Mouse (Mus musculus) WW6 (cell line): ENCODE results near the gene Neurog3.

ENCODE experiments used
- DNase-seq: peaks from one replicate; pipeline ENCODE4 v3.0.0-alpha.2; 2013; ENCODE audit warnings: low read depth, low spot score

The Neurog3 gene

DNA sequence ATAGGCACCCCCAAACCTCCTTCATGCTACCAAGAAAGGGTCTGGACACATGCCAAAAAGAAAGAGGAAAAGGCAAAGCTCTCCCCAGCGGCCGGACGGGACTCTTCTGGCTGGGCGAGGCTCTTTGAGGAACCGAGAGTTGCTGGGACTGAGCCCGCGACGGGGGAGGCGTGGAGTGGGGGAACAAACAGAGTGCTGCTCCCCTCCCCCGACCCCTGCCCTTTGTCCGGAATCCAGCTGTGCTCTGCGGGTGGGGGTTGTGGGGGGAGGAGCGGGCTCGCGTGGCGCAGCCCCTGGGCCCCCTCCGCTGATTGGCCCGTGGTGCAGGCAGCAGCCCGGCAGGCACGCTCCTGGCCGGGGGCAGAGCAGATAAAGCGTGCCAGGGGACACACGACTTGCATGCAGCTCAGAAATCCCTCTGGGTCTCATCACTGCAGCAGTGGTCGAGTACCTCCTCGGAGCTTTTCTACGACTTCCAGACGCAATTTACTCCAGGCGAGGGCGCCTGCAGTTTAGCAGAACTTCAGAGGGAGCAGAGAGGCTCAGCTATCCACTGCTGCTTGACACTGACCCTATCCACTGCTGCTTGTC is at the start of gene Neurog3:
Neurog3 (plus strand) TSS at position 400 of the 591 bp plus-strand sequence.
- no peak for DNase-seq

DNA sequence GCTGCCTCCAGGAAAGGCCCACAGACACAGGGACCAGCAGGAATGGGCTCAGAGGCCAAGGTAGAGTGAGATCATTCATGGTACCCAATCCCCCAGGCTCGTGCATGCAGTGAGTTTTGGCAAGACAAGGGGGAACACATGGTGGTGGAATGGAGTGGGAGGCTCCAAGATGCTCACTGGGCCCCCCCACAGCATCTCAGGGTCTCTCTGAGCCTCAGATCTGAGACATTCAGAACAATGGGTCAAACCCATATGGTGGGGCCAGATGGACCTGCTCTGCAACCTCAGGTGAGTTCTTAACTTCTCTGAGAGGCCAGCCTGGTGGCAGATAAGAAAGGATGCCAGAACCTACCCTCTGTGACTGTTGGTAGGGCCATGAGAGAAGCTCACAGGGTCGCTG is 46.8 kb upstream of the Neurog3 start:
- DNase-seq: no peak

DNA sequence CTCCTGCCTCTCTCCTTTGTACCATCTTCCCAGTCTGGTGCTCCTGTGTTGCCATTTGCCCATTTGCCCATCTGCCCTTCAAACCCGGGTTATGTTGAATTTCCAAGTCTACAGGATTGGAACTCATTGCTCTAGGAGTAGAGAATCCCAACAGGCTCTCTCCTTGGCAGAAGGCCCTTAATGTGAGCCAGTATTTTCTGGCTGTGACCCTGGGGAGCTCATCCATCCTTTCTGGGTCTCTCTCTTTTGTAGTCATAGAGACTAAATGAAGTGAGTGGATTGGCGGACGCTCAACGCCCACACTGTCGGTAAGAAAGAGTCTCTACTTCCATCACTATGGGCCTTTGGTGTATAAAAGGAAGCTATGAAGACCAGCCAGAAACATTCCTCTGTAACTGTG is 46.1 kb upstream of the Neurog3 start:
- no peak for DNase-seq

DNA sequence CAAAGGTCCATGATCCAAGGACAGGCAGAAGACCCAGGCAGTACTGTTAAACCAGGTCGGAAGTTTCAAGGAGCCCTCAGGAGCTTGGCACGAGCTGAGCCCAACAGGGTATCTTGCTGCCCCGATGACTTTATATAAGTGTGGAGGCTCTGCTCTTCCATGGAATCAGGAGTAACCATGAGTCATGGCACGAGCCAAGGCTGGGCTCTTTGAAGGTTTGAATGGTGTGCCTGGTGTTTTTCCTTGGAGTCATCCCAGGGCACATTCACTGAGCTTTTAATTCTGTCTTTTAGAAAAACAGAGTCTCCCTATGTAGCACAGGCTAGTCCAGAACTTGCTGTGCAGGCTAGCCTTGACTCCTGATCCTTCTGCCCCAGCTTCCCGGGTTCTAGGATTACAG is 44.5 kb upstream of the Neurog3 start:
- no peak for DNase-seq

DNA sequence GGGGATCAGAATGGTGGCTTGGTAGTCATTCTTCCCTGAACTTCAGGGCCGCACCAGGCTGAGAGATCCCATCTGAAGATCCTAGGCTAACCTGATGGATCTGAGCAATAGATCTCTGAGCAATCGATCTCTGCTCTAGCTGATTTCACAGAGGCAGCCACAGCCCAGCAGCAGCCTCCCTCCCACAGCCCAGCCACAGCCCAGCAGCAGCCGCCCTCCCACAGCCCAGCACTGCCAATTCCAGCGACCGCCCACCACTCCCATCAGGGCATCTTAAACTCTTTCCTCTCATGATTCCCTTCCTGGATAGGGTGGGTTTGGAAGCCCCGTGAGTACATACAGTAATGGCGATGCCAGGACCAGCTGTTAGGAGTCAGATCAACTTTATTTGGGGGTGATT is 43.8 kb upstream of the Neurog3 start:
- DNase-seq: no peak

DNA sequence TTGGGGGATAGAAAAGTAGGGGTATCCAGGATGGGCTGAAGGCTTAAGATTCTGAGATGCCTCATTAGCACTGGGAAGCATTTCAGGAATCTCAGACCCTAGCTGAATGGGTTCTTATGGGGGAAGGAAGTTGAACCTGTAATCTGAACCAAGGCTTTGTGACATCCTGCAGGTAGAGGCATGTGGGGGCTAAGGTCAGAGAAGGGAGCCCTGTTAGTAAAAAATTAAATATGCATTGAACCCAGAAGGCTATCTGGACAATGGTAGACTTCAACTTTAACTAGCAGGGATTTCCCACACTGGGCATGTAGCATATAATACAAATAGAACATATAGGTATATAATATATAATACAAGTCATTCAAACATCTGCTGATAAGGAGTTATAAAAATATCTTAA is 43.4 kb upstream of the Neurog3 start:
- no peak for DNase-seq

DNA sequence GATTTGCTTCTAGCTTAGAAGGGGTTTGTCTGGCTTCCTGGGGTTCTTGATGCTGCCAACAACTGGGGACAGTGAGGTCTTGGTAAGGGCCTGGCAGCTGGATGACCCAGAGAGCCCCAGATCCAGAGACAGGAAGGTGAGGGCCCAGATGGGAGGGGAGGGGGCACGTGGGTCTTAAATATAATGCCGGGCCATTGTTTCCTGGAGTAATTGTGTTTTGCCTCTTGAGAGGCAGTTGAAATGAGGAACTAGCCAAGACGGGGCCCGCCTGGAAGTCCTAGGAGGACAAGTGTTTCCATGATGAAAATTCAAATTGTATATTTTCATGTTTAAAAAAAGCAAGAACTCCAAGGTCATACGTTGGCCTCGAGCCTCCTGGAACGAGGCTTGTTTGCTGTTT is 39.0 kb upstream of the Neurog3 start:
- no peak for DNase-seq

DNA sequence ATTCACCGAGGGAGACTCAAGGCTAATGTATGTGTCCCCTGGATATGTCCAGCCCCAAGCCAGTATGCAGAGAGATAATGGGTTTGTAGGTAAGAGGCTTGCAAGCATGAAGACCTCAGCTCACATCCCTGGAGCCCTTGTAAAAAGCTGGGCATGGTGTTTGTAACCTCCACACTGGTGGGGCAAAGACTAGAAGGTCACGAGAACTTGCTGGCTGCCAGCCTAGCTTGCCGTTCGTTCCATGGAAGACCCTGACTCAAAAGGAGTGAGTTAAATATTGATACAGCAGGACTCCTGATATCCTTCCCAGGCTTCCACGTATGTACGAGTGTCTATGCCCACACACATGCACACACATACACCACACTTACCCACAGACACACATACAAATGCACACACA is 38.5 kb upstream of the Neurog3 start:
- no peak for DNase-seq

DNA sequence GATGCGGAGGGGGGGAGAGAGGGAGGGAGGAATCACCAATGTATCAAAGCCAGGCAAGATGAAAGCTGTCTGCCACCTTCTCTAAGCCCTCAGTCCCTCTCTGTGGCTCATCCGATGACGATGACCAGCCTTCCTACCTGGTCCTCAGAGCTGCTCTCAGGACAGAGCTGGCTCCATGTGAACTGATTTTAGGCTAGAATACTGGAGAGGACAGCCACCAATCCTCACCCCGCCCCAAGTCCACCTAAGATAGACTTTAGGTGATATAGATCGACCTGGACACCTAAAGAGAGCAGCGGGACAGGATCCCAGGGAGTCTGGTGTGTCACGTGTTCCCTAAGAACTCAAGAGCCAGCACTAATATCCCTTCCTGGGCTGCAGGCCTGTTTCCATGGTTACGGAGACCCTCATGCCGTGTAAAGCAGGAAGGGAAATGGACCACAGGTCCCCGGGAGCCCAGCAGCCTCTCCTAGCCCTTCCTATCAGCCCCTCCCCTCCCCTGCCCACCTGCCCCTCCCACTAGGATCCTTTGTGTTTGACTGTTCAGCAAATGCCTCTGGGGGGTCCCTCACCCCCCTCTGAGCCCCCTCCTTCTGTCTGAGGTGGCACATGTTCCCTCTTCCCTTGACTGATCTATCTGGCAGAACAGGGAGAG is 33.0 kb upstream of the Neurog3 start:
- DNase-seq: no peak

DNA sequence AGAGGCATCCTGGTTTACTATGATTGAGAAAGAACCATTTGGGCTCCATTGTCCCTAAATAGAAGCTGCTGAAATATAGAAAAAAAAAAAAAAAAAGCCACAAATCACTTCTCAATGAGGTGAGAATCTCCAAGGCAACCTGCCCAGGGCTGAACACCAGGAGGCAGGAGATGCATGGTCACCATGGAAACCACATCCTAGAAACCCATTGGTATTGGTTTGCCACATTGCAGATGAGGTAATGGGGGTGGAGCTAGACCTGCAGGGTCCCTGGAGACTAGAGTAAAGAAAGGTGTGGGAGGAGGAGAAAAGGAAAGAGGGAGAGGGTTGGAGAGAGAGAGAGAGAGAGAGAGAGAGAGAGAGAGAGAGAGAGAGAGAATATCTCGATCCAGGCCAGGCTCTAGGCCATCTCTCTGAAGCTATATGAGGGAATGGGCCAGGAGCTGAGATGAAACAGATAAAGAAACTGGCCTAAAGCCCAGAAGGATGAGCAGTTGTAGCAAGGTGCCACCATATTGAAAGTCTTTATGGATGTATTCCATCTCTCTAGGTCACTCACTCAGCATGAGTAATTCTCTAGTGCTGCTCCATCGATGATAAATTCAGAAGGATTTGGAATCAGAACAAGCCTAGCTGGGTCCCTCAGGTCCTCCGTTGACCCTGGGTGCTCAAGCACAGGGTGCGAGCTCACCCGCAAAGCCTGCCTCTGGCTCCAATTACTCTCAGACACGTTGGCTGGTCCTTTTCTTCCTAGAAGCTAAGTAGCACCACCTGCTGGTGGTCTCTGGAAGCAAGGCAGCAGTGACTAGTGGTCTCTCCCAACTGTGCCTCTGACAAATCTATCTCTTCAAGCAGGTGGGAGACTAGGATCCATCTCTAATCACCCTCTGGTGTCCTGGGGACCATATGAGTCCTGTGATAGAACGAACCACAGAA is 31.1 kb upstream of the Neurog3 start:
- peak; percentile 46 for DNase-seq

DNA sequence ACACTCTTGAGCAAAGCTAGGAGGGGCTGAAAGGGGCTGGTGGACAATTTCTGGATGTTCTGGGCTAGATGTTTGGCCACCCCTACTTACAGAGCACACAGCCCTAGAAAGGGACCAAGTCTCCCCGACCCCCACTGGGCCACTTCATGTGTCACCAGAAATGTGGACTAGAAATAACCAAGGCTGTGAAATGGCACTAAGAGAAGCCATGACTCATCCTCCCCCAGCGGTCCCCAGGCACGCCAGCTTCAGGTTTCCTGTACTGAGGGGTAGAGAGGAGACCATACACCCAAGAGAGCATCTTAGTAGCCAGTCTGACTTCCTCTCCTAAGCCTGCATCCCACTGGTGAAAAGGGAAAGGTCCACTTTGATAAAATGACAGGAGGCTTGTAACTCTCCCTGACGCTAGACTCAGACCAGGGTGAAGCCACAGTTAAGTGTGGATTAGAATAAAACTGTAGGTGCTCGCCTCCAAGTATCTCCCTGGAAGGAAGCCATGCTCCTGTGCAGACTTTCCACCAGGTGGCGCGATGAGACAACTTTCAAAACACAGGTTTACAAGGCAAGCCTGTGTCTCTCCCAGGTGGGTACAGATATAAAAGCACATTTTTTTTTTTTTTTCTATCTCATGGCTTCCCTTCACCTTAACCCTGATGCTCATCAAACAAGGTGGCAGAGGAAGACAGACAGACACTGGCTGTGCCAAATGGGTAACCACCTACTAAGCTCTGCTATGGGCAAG is 27.9 kb upstream of the Neurog3 start:
- DNase-seq: peak; percentile 31

DNA sequence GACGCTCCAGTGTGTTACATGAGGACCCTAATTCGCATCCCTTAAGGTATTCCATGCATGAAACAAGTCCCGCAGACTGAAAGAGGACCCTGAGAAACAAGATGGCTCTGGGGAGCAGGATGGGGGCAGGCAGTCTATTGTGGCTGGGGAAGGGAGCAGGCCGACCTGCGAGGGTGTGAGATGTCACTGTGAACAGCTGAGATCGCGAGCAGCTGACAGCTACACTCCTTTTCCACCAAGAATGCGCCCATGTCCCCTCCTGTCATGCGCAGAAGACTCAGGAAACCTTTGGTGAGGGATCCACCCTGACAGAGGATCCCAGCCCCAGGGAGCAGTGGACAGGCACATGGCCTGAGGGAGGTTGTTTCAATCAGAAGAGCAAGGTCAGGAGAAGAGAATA is 25.8 kb upstream of the Neurog3 start:
- no peak for DNase-seq

DNA sequence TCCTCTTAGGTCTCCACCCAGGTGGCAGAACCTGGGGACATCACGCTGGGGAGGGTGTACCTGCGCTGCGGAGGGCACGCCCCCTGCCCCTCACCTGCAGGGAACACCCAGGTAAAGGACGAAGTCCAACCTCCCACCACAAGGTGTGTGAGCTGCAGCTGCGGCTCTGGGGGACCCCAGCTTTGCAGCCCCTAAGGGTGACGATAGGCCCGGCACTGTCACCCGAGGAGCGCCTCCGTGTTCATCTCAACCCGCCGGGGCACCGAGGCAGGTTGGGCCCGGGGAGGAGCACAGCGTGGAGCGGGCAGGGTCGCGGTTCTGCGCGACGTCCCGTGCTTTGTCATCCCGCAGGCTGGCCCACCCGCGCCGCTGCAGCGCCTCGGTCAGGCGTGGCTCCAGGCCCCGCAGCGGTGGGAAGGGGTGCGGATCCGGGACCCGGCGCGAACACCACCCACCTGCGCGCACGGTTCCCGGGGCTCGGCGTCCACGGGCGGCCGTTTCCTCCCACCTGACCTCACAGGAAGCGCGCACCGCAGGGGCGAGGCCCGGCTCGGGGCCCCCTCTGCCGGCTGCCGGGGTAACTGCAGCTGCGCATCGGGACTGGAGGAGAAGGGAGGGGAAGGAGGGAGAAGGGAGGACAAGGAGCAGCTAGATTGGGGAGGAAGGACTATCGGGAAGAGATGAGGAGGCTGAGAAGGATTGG is 22.2 kb upstream of the Neurog3 start:
- no peak for DNase-seq

DNA sequence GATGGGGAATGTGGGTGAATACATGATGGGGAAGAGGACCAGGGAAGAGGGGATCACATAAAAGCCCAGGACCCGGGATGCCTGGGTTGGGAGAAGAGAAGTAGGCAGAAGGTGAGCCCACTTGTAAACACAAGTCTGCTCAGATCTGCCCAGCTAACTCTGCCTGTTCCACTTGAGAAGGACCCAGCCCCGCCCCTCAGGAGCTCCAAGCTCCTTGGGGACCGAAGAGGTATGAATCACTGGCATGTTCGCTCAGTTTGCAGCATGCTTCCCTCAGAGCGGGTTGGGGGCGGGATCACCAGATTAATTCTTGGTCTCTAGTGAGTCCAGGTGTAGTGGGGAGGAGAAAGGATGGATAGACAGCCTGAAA is 21.7 kb upstream of the Neurog3 start:
- no peak for DNase-seq

DNA sequence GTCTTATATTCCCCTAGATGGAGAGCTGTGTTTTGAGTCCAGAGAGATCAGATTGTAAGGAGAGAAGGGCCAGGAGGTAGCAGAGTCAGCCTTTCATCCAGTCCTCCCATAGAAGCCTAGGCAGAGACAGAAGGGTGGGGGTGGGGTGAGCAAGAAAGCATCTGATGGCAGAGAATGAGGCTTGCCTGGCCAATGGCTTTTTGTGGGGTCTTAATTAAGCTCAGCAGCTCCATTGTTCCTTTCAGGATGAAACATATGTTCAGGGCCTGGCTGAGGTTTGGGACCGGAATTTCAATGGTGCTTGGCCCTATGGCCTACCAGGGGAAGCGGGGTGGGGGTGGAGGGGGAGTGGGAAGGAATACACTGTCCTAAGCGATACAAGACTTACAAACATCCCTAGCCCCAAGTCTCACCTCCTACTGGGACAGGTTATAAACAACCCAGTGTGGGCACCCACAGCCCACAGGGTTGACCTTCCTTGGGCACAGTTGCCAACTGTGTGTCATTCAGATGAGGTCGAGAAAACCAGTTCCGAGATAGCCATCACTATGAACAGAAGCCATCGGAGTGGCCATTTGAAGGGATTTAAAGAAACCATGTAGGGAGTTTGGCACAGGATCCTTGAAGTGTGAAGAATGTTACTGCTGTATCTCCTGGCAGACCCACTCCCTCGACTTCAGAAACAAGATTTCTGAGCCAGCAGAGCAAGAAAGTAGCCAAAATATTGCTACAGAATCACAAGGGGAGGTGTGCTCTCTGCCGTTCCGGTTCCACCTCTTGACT is 18.8 kb upstream of the Neurog3 start:
- DNase-seq: no peak

DNA sequence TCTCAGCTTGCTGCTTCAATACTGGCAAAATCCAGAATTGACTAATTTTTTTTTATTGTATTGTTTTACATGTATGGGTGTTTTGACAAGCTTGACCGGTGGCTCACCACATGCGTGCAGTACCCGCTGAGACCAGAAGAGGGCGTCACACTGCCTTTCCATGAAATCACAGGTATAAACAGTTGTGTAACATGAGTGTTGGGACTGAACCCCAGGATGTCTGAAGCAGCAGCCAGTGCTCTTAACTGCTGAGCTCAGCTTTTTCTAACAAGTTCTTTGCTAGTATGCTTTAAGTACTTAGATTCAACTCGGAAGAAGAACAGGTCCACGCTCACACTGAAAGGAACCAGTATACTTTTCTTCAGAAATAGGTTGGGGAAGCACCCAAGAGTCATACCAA is 5.8 kb upstream of the Neurog3 start:
- no peak for DNase-seq

DNA sequence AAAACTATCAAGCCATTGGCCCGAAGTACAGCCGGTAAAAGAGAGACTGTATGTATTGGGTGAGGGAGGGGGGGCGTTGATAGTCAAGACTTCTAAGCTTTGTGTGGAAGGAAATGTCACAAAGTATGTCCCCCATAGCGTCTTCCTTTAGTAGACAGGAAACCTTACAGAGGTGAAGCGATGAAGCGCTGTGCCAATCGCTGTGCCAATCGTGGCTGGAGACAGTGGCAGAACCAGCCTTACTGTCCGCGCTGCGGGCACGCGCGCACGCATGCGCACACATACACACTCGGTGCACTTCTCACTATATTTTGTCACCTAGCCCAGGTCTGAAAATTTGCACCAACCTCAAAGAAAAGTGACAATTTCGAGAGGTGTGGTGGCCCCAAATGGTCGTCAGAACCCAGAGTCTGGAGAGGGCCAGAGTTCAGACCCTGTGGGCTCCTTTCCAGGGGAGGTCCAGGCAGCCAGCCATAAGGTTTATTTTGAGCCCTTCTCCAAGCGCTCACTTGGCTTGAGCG is 5.1 kb upstream of the Neurog3 start:
- no peak for DNase-seq

DNA sequence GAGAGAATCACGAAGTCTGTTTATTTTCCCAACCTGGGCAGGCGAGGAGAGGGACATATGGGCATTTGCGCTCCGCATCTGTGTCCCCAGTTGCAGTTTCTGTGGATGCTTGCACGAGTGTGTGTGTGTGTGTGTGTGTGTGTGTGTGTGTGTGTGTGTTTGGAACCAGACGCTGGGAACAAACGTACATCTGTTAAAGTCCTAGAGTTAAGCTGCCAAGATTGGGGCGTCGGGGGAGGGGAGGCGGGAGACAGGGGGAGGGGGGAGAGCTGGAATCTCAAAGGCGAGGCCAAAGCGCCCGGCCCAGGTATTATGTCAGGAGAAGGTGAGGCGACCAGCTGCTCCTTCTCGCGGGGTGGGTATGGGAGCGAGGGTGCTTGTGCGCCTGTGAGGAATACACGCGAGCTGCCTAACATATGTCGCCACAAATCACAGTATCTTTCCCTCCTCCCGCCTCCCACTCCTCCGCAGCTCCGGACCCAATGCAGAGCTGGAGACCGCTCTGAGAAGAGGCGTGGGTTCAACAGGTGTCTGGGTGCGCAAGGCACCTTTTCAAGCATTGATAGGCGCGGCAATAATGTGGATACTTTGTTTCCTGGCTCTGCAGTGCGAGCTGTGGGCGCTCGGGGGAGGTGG is 4.5 kb upstream of the Neurog3 start:
- no peak for DNase-seq

DNA sequence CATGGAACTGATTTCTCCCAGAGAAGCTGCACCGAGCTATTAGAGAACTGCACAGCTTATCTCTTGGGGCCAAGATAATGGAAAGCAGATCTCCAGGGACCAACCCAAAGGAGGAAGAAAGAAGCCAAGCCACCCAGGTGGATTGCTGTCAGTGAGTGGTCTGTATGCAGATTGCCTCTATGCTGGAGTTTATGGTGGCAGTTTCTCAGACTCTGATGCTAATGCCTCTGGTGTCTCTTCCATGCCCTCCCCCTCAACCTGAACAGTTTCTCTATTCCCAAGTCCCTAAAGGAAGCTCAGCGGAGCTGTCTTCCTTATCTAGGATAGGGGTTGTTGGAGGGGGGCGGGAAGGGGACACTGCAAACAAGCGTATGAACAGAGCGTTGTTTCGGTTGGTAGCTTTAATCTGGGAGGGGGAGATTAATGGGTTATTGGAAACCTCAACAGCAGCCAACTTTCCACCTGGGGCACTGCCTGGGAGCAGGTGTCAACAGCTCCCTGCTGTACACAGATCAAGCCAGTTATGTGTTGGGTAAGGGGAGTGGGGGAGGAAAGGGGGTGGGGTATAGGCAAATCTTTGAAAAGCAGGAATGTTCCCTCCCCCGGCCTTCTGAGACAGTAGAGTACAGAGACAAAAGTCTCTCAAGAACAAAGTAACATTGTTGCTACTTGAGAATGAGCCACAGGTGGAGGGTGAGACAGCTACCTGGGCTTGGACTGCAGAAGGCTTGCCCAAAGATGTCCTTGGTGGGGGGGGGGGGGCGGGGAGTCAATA is 3.0 kb downstream of the Neurog3 start:
- DNase-seq: no peak
